Mouse (Mus musculus) left cerebral cortex, adult 2 months (tissue): ENCODE measurements around the gene Adgrb2. TPM values are rescaled to one million over a fixed set of nuclear protein-coding genes. Genes with fewer than 3 reads are reported as not detected.

Experiments used
- DNase-seq, 2 experiments: peaks; one replicate each; pipeline ENCODE4 v3.0.0; 2021 to 2022; ENCODE audit warnings: low spot score in 2 of 2, mixed read lengths in 1 of 2; ENCODE audit errors: extremely low spot score in 1 of 2
- H3K27ac ChIP-seq: fragments of 200-600 bp; 2 replicates; pipeline ENCODE4 v1.8.1; 2022
- H3K4me3 ChIP-seq: fragments of 200-600 bp; 2 replicates; pipeline ENCODE4 v1.8.1; 2022
- CTCF ChIP-seq: fragments of 200-600 bp; IDR thresholded peaks from 2 replicates; pipeline ENCODE4 v1.8.1; 2022; ENCODE audit warnings: antibody characterized with exemption, mild to moderate bottlenecking, moderate library complexity
- intact Hi-C: fragments of 180-260 bp; cut with DNase I; formaldehyde crosslinking; loops from one replicate; pipeline ENCODE4 v1.15.1; 2025
- total RNA-seq, 2 experiments: library from RNA; stranded (reverse); gene quantifications; 2 replicates each; pipeline ENCODE4 v1.2.3; 2021

The Adgrb2 gene
- total RNA-seq, 2 experiments from 2014 or later, result 422 to 424 TPM

DNA sequence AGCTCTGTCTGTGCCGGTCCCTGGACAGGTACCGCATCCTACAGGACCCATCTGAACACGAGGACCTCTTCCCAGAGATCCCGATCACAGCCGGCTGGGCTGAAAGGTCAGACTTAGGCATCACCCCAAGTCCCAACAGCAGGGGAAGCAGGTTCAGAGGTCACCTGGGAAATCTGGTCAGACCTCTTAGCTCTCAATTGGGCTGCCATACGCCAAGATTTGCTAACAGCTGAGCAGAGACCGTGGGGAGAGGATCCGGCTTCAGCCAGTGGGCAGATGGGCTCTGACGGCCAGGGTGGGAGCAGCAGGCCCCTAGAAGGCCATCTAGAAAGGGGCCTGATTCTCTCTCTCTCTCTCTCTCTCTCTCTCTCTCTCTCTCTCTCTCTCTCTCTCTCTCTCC lies 10.4 kb upstream of the Adgrb2 start:
- DNase-seq, result no peak
- intact Hi-C loops, result no loop called here
- no peak for TF ChIP-seq CTCF

DNA sequence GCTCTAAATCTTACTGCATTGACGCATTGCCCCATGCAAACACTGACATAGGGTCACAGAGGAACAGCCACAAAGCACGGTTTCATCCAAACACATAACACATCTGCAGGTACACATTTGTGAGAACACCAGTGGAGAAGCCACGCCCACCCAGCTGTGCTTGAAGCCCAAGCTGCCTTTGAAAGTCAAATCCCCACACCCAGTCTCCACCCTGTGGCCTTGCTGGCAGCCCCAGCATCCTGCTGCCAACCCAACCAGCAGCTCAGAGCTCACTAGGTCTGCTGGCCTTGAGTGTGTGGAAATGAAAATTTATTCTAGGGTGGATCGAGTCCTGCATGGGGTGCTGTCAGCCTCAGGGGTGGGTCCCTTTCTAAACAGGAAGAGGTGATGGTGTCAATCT lies 7.4 kb upstream of the Adgrb2 start:
- DNase-seq, result no peak
- TF ChIP-seq CTCF, result no peak
- Histone ChIP-seq H3K27ac (no peak overlapping the region), H3K4me3 (no peak overlapping the region)
- intact Hi-C loops, result no loop called here

More for the DNA sequence above, 10.4 kb upstream of the Adgrb2 start:
- Histone ChIP-seq H3K4me3 (no peak overlapping the region), H3K27ac (no peak overlapping the region)

GRCm38 (mm10) chr4:129978227-129978626 lies 6.4 kb upstream of the Adgrb2 start:
- TF ChIP-seq CTCF, result no peak
- intact Hi-C loops, result no loop called here
- DNase-seq, result no peak
- Histone ChIP-seq H3K27ac (no peak overlapping the region; the same call in 1 of the 2 replicates), H3K4me3 (no peak overlapping the region)

DNA sequence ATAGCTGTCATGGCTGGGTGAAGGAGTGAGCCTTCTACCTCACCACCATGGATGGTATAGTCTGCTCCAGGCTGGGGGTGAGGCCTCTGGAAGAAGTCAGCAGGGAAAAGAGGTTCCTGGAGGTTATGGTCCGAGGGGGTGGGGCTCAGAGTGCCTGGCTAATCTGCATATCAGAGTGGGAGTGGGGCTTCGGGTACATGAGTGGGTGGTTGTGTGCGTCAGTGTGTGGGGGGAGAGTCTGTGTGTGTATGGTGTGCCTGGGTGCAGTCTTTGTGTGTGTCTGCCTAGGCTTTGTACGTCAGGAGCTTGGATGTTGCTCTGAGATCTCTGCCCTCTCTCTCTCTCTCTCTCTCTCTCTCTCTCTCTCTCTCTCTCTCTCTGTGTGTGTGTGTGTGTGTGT lies 5.7 kb upstream of the Adgrb2 start:
- no peak overlapping the region; the same call in 1 of the 2 replicates for H3K27ac ChIP-seq
- no peak overlapping the region for H3K4me3 ChIP-seq
- intact Hi-C loops, result no loop called here
- no peak for DNase-seq
- no peak for TF ChIP-seq CTCF

GRCm38 (mm10) chr4:129981657-129982056 lies 3.0 kb upstream of the Adgrb2 start:
- DNase-seq, result no peak
- Histone ChIP-seq H3K4me3 (no peak overlapping the region), H3K27ac (no peak overlapping the region)
- intact Hi-C loops, result no loop called here
- TF ChIP-seq CTCF, result no peak

- no peak for DNase-seq
- TF ChIP-seq CTCF, result no peak
- Histone ChIP-seq H3K4me3 (peak overlapping the region; percentile 95), H3K27ac (peak overlapping the region; percentile 95)
- intact Hi-C loops, result loop anchor here (1.0 kb wide), 1 partner anchor 24 kb away; no protein-coding TSS in a partner anchor
Observed at GRCm38 (mm10) chr4:129983046-129983445, 1.6 kb upstream of the Adgrb2 start.

DNA sequence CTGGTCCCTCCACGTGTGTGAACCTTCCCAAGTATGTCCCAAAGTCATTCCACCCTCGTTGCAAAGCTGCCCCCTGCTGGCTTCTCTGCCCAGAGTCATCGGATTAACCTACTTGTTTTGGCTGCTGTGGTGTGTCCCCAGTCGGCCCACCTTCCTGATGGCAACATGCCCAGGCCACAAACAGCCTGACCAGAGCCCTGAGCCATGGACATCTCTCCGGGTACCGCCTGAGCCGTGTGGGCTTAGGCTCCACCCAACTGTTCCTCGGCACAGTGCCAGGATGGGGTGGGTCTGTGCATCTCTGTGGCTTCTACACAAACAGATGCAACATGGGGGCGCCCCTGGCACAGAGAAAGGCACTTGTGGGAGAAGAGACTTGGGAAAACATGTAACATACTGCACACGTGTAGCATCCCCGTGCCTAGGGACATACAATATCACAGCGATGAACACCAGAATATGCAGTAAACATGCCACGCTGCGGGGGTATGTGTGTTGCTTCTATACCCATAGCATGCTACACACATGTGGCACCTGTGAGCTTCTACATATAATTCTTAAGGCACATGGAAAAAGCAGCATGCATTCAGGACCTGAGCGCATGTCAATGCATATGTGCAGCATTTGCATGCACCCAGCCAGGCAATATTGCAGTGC lies 778 bp upstream of the Adgrb2 start:
- Histone ChIP-seq H3K27ac (peak overlapping the region; percentile 95), H3K4me3 (peak overlapping the region; percentile 95)
- intact Hi-C loops, result loop anchor here (1.0 to 2.0 kb wide), 2 partner anchors 25 to 29 kb away; no protein-coding TSS in a partner anchor
- peak; percentile 82 to 85 for DNase-seq
- TF ChIP-seq CTCF, result peak; percentile 63

DNA sequence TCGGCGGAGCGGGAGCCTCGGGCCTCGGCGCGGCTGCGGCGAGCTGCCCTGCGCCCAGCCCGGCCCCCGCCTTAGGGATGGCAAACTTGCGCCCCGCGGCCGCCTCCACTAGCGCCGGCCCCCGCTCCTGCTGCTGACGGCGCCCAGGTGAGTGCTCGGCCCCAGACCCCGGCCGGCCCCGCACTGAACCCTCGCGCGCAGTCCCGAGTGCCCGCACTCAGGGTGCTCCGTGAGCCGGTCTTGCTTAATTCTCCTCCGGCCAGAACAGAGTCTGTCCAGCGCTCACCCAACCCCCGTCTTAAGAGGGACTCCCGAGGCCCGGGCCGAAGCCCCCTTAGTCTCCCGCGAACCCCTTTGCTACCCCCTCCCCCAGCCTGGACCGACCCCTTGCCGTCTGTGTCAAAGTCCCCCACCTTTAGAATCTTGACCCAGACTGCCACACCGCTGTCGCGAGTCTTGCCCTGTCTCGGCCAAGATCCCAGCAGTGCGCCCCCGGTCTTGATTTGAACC lies 546 bp downstream of the Adgrb2 start:
- intact Hi-C loops, result loop anchor here (2.0 kb wide), 1 partner anchor 28 kb away; no protein-coding TSS in a partner anchor
- no peak for TF ChIP-seq CTCF
- peak overlapping the region; percentile 95 for H3K27ac ChIP-seq
- no peak for DNase-seq
- H3K4me3 ChIP-seq, result peak overlapping the region; percentile 95

DNA sequence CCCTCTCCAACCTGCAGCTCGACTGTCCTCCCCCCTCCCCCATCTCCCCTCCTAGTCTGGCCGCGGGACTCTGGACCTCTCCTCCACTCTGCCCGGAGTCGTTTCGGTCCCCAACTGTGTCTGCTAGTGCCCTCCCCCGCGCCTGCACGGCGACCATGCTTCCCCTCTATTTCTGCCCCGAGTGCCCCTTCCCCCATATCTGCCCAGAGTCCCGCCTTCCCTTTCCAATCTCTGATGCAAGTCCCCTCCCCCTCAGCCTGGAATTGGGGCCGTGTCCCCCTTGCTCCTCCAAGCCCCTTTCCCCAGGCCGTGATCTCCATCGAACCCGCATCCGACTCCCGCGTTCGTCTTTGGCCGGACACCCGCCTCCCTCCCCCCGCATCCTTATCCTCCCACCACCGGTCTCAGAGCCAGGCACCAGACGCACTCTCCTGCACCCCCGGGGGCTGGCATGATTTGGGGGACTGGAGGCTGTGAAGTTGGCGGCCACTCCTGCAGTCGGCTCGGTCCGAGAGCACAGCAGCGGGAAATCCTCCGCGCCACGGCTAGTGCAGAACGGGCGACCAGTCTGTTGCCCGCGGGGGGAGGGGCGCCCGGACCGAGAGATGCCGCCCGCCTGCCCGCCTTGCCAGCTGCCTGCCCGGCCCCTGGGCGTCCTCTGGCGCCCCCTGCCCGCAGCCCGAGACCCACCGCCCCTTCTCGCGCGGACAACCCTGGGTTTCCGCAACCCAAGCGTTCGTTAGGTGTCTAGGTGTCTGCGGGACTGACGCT lies 1.2 kb downstream of the Adgrb2 start:
- intact Hi-C loops, result loop anchor here (2.0 kb wide), 1 partner anchor 27 kb away; no protein-coding TSS in a partner anchor
- peak; percentile 83 to 84 for DNase-seq
- H3K27ac ChIP-seq, result peak overlapping the region; percentile 95
- peak overlapping the region; percentile 95 for H3K4me3 ChIP-seq
- TF ChIP-seq CTCF, result peak; percentile 64

DNA sequence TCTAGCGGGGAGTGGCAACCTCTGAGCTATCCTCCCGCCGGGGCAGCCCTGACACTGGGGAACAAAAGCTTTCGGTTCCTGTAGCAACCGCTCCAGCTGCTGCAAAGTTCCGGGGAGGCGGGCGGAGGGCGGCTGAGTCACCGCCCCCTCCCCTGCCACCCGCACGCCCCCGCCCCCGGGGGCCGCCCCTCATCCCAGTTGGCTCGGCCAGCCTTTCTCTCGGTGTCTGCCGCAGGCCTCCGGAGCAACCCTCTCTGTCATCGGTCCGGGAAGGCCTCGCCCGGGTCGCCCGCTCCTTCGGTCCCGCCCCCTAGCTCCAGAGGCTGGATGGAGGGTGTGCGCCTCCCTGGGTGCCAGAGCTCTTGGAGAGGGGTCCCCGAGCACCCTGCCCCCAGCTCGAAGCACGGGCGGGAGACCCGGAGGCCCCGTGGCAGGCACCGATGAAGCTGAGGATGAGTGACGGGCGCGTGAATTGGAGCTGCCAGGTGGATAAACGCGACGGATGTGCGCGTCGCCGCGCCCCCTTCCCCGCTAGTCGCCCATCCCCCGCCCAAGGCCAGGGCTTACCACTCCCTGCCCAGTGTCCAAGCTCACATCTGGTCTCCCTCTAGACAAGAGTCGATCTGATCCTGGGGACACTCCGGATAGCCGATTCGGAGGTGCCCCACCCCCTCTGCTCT lies 3.3 kb downstream of the Adgrb2 start:
- intact Hi-C loops, result no loop called here
- Histone ChIP-seq H3K27ac (peak overlapping the region; percentile 72), H3K4me3 (peak overlapping the region; percentile 95)
- DNase-seq, result peak in 1 of 2 experiments; percentile 64
- no peak for TF ChIP-seq CTCF

DNA sequence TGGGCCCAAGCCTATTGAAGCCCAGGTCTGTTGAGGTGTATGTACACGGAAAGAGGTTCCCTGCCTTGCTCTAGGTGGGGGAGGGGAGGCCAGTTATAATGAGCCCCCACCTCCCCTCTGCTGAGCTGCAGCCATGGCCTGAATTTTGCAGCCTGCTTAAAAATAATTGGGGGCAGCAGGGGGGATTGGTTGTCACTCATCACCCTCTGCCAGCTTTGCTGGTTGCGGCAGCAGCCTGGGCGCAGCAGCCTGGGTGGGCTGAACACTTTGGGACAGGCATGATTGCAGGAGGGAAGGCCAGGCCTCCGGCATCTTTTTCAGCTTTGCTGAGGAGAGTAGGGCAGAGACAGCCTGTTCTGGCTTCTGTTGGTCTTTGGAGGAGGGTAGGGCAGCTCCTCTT lies 5.3 kb downstream of the Adgrb2 start:
- intact Hi-C loops, result no loop called here
- TF ChIP-seq CTCF, result no peak
- no peak overlapping the region for H3K4me3 ChIP-seq
- peak overlapping the region; percentile 32 for H3K27ac ChIP-seq
- DNase-seq, result no peak

DNA sequence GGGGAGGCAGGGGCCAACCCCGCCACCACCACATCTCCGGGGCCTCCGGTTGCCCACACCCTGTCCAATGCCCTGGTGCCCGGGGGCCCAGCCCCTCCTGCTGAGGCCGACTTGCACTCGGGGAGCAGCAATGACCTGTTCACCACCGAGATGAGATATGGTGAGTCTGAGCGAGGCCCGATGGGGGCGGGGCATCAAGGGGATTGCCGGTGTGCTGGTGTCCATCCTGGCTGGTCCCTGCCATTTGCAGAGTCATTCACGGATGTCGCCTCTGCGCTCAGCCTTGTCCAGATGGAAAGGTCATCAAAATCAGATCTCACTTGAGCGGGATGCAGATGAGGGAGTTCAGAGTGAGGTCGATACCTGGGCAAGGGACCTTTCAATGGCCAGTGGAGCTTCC lies 8.1 kb downstream of the Adgrb2 start:
- no peak for TF ChIP-seq CTCF
- DNase-seq, result no peak
- intact Hi-C loops, result no loop called here
- H3K27ac ChIP-seq, result peak overlapping the region; percentile 83
- no peak overlapping the region for H3K4me3 ChIP-seq
